Mouse (Mus musculus): ENCODE data around the gene Zfp619. TPM values are rescaled to one million over a fixed set of nuclear protein-coding genes. Genes with fewer than 3 reads are reported as not detected.
"Not testable (repeated sequence)": the region's sequence is repeated elsewhere in the genome, so short reads cannot be mapped to it uniquely, and the experiment has no call there.

Gene Zfp619
- polyA plus RNA-seq, 1 experiment from 2014 or later, result 3.4 TPM

DNA sequence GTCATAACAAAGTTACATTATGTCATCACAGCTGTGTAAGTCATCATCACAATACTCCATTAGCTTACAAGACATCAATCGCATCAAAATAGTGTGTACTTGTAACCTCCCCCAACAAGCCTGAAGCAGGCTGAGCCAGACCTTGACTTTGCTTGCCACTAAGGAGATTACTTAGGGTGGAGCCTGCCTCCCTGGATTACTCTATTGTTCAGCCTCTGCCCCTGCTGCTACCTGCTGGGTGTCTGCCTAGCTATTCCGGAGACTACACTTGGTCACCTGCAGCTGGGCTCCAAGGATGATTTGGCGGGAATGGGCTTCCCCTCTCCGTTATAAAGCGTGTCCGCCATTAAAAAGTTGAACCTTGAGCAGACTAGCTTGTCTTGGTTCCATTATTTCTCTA, 69.3 kb downstream of the Zfp619 start:
- not testable (repeated sequence) for H3K9ac ChIP-seq; H3K36me3 ChIP-seq (replicated peaks; ENCODE audit: control insufficient read depth, insufficient read depth); ATAC-seq (ENCODE audit: low FRiP score); DNase-seq (ENCODE audit: low spot score); H3K4me3 ChIP-seq (replicated peaks; ENCODE audit: low read length); H3K4me1 ChIP-seq (replicated peaks; ENCODE audit: control insufficient read depth, insufficient read depth, low read length); H3K27me3 ChIP-seq (ENCODE audit: control insufficient read depth, insufficient read depth, low read length); H3K27ac ChIP-seq; H3K4me2 ChIP-seq (replicated peaks); H3K9me3 ChIP-seq (ENCODE audit: control insufficient read depth, low read length)
- 70% methylated on average over 6 of the region's 6 CpGs for WGBS

- 0 out of 2 replicates have a peak, but pooled peaks have one; percentile 7 for ATAC-seq (ENCODE audit: low FRiP score)
- whole genome bisulfite sequencing, result 80% methylated on average over 1 of the region's 1 CpGs
- peak overlapping the region; percentile 38 for H3K4me3 ChIP-seq (replicated peaks; ENCODE audit: low read length)
- no peaks in the 10 kb centered on the region for H3K27me3 ChIP-seq (ENCODE audit: control insufficient read depth, insufficient read depth, low read length)
- DNase-seq (ENCODE audit: low spot score), result peak; percentile 50
- 0 out of 2 replicates have a peak, but pooled peaks cover 3% of the 10 kb centered on the region for H3K4me1 ChIP-seq (replicated peaks; ENCODE audit: control insufficient read depth, insufficient read depth, low read length)
- no peaks in the 10 kb centered on the region for H3K36me3 ChIP-seq (replicated peaks; ENCODE audit: control insufficient read depth, insufficient read depth)
- peak overlapping the region; percentile 72 for H3K9ac ChIP-seq
- peak overlapping the region; percentile 55 for H3K4me2 ChIP-seq (replicated peaks)
- peak overlapping the region; percentile 80 for H3K27ac ChIP-seq
- no peaks in the 10 kb centered on the region for H3K9me3 ChIP-seq (ENCODE audit: control insufficient read depth, low read length)
Measured at GRCm38 (mm10) chr7:39588037-39588436, 70.5 kb downstream of the Zfp619 start.

GRCm38 (mm10) chr7:39588471-39589041, 71.0 kb downstream of the Zfp619 start:
- peak; percentile 71 for DNase-seq (ENCODE audit: low spot score)
- under 1% methylated on average over 38 of the region's 62 CpGs for WGBS

DNA sequence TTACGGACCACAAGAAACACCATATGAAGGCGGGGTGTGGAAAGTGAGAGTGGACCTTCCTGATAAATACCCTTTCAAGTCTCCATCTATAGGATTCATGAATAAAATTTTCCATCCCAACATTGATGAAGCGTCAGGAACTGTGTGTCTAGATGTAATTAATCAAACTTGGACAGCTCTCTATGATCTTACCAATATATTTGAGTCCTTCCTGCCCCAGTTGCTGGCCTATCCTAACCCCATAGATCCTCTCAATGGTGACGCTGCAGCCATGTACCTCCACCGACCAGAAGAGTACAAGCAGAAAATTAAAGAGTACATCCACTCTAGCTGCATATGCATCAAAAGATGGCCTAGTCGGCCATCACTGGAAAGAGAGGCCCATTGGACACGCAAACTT, 71.5 kb downstream of the Zfp619 start:
- 35% methylated on average over 7 of the region's 7 CpGs for WGBS
- not testable (repeated sequence) for DNase-seq (ENCODE audit: low spot score); H3K9me3 ChIP-seq (ENCODE audit: control insufficient read depth, low read length); H3K27me3 ChIP-seq (ENCODE audit: control insufficient read depth, insufficient read depth, low read length); H3K4me1 ChIP-seq (replicated peaks; ENCODE audit: control insufficient read depth, insufficient read depth, low read length); H3K36me3 ChIP-seq (replicated peaks; ENCODE audit: control insufficient read depth, insufficient read depth)
- Histone ChIP-seq H3K27ac (peak overlapping the region; percentile 80), H3K4me3 (replicated peaks; ENCODE audit: low read length) (peak overlapping the region; percentile 38), H3K4me2 (replicated peaks) (peak overlapping the region; percentile 55), H3K9ac (peak overlapping the region; percentile 72)
- ATAC-seq (ENCODE audit: low FRiP score), result peak; percentile 31; the same call in 1 of the 2 replicates

More at GRCm38 (mm10) chr7:39588471-39589041, 71.0 kb downstream of the Zfp619 start:
- H3K27ac ChIP-seq, result peak overlapping the region; percentile 80
- H3K4me3 ChIP-seq (replicated peaks; ENCODE audit: low read length), result peak overlapping the region; percentile 38
- ATAC-seq (ENCODE audit: low FRiP score), result peak; percentile 94
- H3K9ac ChIP-seq, result peak overlapping the region; percentile 72
- peak overlapping the region; percentile 55 for H3K4me2 ChIP-seq (replicated peaks)
- not testable (repeated sequence) for H3K36me3 ChIP-seq (replicated peaks; ENCODE audit: control insufficient read depth, insufficient read depth); H3K9me3 ChIP-seq (ENCODE audit: control insufficient read depth, low read length); H3K27me3 ChIP-seq (ENCODE audit: control insufficient read depth, insufficient read depth, low read length); H3K4me1 ChIP-seq (replicated peaks; ENCODE audit: control insufficient read depth, insufficient read depth, low read length)

Other genes with a start within 250 kb of the Zfp619 start
- gene Gm5114, start 104.6 kb upstream of the Zfp619 start, polyA plus RNA-seq (2014; fragmentation: Nextera tagmentation; extraction: Ambion mirVana), result not detected in 2 replicates

Measured in hindbrain, embryonic 14.5 days (tissue).